Mouse (Mus musculus) T-helper 17 cell (primary cell): ENCODE measurements around the gene Etl4.

ENCODE experiments used
- in situ Hi-C, 2 experiments: fragments of 300-600 bp; cut with MboI, MseI; formaldehyde crosslinking; loops; 1 replicate in 1 of 2; 2 replicates in 1 of 2; pipeline ENCODE4 v1.15.1; 2025; ENCODE audit warnings: high pct_unique_total_duplicates in 2 of 2

The Etl4 gene

GRCm38 (mm10) chr2:20559723-20560122 is 650.1 kb downstream of the Etl4 start:
- in situ Hi-C loops, result no loop called here

- in situ Hi-C loops, result no loop called here
Measured at GRCm38 (mm10) chr2:20560581-20560980, 651.0 kb downstream of the Etl4 start.

GRCm38 (mm10) chr2:20563036-20563435 is 653.5 kb downstream of the Etl4 start:
- in situ Hi-C loops, result no loop called here

GRCm38 (mm10) chr2:20568456-20568855 is 658.9 kb downstream of the Etl4 start:
- in situ Hi-C loops, result no loop called here

- in situ Hi-C loops, result no loop called here
Measured at GRCm38 (mm10) chr2:20571940-20572339, 662.4 kb downstream of the Etl4 start.

- in situ Hi-C loops, result no loop called here
Measured at GRCm38 (mm10) chr2:20580331-20580730, 670.8 kb downstream of the Etl4 start.

- in situ Hi-C loops, result no loop called here
Measured at GRCm38 (mm10) chr2:20583032-20583431, 673.5 kb downstream of the Etl4 start.

GRCm38 (mm10) chr2:20583562-20584153 is 674.1 kb downstream of the Etl4 start:
- in situ Hi-C loops, result no loop called here

GRCm38 (mm10) chr2:20587913-20588312 is 678.3 kb downstream of the Etl4 start:
- in situ Hi-C loops, result no loop called here

- in situ Hi-C loops, result no loop called here
Measured at GRCm38 (mm10) chr2:20588631-20589030, 679.1 kb downstream of the Etl4 start.

GRCm38 (mm10) chr2:20594129-20594528 is 684.5 kb downstream of the Etl4 start:
- in situ Hi-C loops, result no loop called here

GRCm38 (mm10) chr2:20595000-20595399 is 685.4 kb downstream of the Etl4 start:
- in situ Hi-C loops, result no loop called here

GRCm38 (mm10) chr2:20596558-20596957 is 687.0 kb downstream of the Etl4 start:
- in situ Hi-C loops, result no loop called here

- in situ Hi-C loops, result no loop called here
Measured at GRCm38 (mm10) chr2:20597193-20597592, 687.6 kb downstream of the Etl4 start.

GRCm38 (mm10) chr2:20602656-20603055 is 693.1 kb downstream of the Etl4 start:
- in situ Hi-C loops, result no loop called here

- in situ Hi-C loops, result no loop called here
Measured at GRCm38 (mm10) chr2:20603536-20603935, 694.0 kb downstream of the Etl4 start.

- in situ Hi-C loops, result no loop called here
Measured at GRCm38 (mm10) chr2:20603991-20604390, 694.4 kb downstream of the Etl4 start.

- in situ Hi-C loops, result no loop called here
Measured at GRCm38 (mm10) chr2:20609203-20609602, 699.6 kb downstream of the Etl4 start.

GRCm38 (mm10) chr2:20615948-20616347 is 706.4 kb downstream of the Etl4 start:
- in situ Hi-C loops, result no loop called here

- in situ Hi-C loops, result no loop called here
Measured at GRCm38 (mm10) chr2:20618396-20618795, 708.8 kb downstream of the Etl4 start.

- in situ Hi-C loops, result no loop called here
Measured at GRCm38 (mm10) chr2:20619881-20620280, 710.3 kb downstream of the Etl4 start.

- in situ Hi-C loops, result no loop called here
Measured at GRCm38 (mm10) chr2:20629156-20629712, 719.7 kb downstream of the Etl4 start.

- in situ Hi-C loops, result no loop called here
Measured at GRCm38 (mm10) chr2:20638604-20639003, 729.0 kb downstream of the Etl4 start.

GRCm38 (mm10) chr2:20639721-20640120 is 730.1 kb downstream of the Etl4 start:
- in situ Hi-C loops, result no loop called here
